Mouse (Mus musculus) intestine, embryonic 14.5 days (tissue): Measurements from ENCODE around the gene Uimc1. TPM values are rescaled to one million over a fixed set of nuclear protein-coding genes. Genes with fewer than 3 reads are reported as not detected.

ENCODE experiments used
- ATAC-seq: fragments of 200-750 bp; cut with Nextera tagmentation; replicated peaks from 2 replicates; pipeline ENCODE4 v1.8.0; 2017; ENCODE audit warnings: low read depth, moderate number of reproducible peaks, moderate TSS enrichment, moderate library complexity; ENCODE audit not compliant: low FRiP score, low TSS enrichment
- DNase-seq: peaks from one replicate; pipeline ENCODE4 v3.0.0-alpha.2; 2018; ENCODE audit warnings: low spot score
- H3K27ac ChIP-seq: fragments of 300-500 bp; sonication (generic); 2 replicates; pipeline ENCODE4 v1.5.1; 2014; ENCODE audit warnings: low read depth, mild to moderate bottlenecking, control low read depth
- H3K27me3 ChIP-seq: fragments of 300-500 bp; sonication (generic); replicated peaks from 2 replicates; pipeline ENCODE4 v1.6.1; 2014; ENCODE audit warnings: low read length, control low read depth; ENCODE audit not compliant: control insufficient read depth, insufficient read depth
- H3K36me3 ChIP-seq: fragments of 300-500 bp; sonication (generic); 2 replicates; pipeline ENCODE4 v1.6.1; 2014; ENCODE audit warnings: low read length, control low read depth; ENCODE audit not compliant: control insufficient read depth, insufficient read depth
- H3K4me1 ChIP-seq: fragments of 300-500 bp; sonication (generic); replicated peaks from 2 replicates; pipeline ENCODE4 v1.6.1; 2014; ENCODE audit warnings: low read length, control low read depth, mixed read lengths; ENCODE audit not compliant: control insufficient read depth, insufficient read depth
- H3K4me2 ChIP-seq: fragments of 300-500 bp; sonication (generic); 2 replicates; pipeline ENCODE4 v1.6.1; 2014; ENCODE audit warnings: low read length
- H3K4me3 ChIP-seq: fragments of 300-500 bp; sonication (generic); 2 replicates; pipeline ENCODE4 v1.5.1; 2014; ENCODE audit warnings: low read depth, low read length, control low read depth, mixed read lengths
- H3K9ac ChIP-seq: fragments of 300-500 bp; sonication (generic); 2 replicates; pipeline ENCODE4 v1.6.1; 2014; ENCODE audit warnings: mild to moderate bottlenecking, low read length
- H3K9me3 ChIP-seq: fragments of 300-500 bp; sonication (generic); 2 replicates; pipeline ENCODE4 v1.6.1; 2016; ENCODE audit warnings: low read length, control low read depth; ENCODE audit not compliant: control insufficient read depth
- WGBS: fragments of 180-500 bp; shearing (Covaris S2); extraction: QIAGEN DNeasy Blood & Tissue Kit; methylation state at CpG from one replicate; pipeline ENCODE4 v1.1.7; 2014; 5-methylcytosine and 5-hydroxymethylcytosine counted together
- polyA plus RNA-seq: library from polyadenylated mRNA; unstranded; fragments of >200 nt; fragmentation: Nextera tagmentation; extraction: Ambion mirVana; gene quantifications from 2 replicates; pipeline ENCODE4 v1.2.1, GENCODE M21; 2014

Gene Uimc1
- polyA plus RNA-seq, 1 experiment from 2014 or later = 23.8 TPM

DNA sequence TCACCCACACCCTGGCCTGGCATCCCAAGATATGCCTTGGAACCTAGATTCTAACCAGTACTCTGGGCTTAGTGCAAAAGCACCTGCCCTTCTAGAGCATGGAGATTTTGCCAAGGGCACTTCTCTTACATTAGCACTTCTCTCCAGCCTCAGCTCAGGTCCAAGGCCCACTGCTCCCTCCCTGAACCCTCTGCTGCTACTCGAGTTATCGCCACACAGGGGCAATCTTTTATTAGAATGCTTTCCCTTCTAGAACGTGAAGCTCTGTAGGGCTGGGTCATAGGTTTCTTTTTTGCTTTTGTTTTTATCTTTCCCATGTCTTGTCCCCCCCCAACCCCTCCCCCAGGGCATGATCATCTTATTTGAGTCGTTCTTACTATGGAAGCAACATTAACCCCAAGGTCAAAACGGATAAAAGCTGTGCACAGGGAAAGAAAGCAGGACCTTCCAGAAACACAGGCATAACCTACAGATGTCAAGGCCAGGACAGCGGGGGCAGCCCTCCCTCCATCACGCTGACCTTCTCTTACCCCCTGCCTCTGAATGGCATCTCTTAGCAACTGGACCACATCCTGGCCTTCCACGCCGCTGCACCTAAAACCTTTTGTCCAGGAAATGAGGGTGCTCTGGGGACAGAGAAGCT, 86.3 kb downstream of the Uimc1 start:
- Histone ChIP-seq H3K9me3 (no peaks in the 10 kb centered on the region), H3K36me3 (no peaks in the 10 kb centered on the region), H3K4me1 (no peaks in the 10 kb centered on the region), H3K27ac (no peak overlapping the region), H3K4me3 (no peak overlapping the region), H3K4me2 (no peak overlapping the region), H3K9ac (no peak overlapping the region), H3K27me3 (no peaks in the 10 kb centered on the region)
- DNase-seq (no peak), ATAC-seq (no peak)
- 27% methylated on average over 9 of the region's 9 CpGs for WGBS

DNA sequence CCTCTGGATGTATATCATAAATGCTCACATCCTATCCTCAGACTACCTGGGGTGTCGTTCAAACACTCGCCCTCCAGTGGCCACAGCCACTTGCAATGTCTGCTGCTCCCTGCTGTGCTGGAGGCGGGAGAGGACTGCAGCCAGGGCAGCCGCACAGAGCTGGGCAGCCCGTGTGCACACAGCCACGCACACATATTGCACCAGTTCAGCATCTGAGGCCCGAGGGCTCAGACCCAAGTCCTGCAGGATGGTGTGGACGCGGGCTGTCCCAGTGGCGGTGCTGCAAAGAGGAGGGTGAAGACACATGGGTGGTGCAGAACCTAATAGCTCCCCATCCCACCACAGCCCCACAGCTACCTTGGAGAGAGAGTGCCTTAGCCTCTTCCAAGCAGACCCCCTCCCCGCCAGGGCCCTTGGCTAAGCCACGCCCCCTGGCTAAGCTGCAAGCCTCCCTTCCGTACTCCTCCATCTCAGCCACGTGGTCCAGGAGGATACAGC, 88.1 kb downstream of the Uimc1 start:
- WGBS = 3% methylated on average over 14 of the region's 14 CpGs
- DNase-seq (no peak), ATAC-seq (peak; percentile 27; the same call in 1 of the 2 replicates)
- no peaks in the 10 kb centered on the region for H3K4me1 ChIP-seq
- no peaks in the 10 kb centered on the region for H3K36me3 ChIP-seq
- H3K4me2 ChIP-seq = no peak overlapping the region
- no peaks in the 10 kb centered on the region for H3K9me3 ChIP-seq
- no peak overlapping the region for H3K9ac ChIP-seq
- H3K27ac ChIP-seq = no peak overlapping the region
- no peak overlapping the region for H3K4me3 ChIP-seq
- H3K27me3 ChIP-seq = no peaks in the 10 kb centered on the region

DNA sequence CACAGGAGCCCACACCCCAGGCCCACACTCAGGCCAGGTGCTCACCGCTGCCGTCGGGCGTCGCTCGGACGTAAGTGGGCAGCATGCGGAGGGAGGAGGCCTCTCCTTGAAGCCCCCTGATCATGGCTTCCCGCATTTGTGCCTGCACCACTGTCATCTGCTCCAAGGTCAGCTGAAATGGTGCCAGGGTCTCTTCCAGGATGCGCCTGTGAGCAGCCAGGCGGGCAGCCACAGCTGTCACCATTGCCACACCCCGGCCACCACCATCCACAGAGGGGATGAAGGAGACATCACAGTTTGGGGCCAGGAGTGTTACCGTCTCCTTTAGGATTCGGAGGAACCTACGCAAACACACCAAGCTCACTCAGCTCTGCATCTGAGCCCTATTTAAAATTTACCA, 89.0 kb downstream of the Uimc1 start:
- no peaks in the 10 kb centered on the region for H3K9me3 ChIP-seq
- no peak overlapping the region for H3K4me3 ChIP-seq
- 87% methylated on average over 15 of the region's 15 CpGs for WGBS
- H3K36me3 ChIP-seq = no peaks in the 10 kb centered on the region
- no peak overlapping the region for H3K9ac ChIP-seq
- no peaks in the 10 kb centered on the region for H3K4me1 ChIP-seq
- no peak for ATAC-seq
- DNase-seq = no peak
- no peaks in the 10 kb centered on the region for H3K27me3 ChIP-seq
- H3K4me2 ChIP-seq = no peak overlapping the region
- no peak overlapping the region for H3K27ac ChIP-seq

DNA sequence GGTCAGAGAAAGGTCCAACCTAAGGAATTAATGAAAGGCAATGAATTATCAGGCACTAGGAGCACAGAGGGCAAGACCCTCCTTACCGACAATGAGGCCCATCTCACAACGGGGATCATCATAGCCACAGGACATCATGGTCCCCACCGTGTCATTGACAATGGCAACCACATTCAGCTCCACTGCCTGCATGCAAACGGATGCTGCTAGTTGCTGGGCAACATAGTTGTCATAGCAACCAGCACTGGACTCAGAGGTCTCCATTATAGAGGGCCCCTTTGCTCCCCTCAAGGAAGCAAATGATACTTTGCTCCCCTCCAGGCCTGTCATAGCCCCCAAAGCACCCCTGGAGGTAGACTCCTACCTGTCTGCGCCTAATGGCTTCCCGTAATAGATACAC, 91.5 kb downstream of the Uimc1 start:
- H3K4me2 ChIP-seq = no peak overlapping the region
- H3K36me3 ChIP-seq = no peaks in the 10 kb centered on the region
- no peaks in the 10 kb centered on the region for H3K4me1 ChIP-seq
- ATAC-seq (no peak), DNase-seq (no peak)
- no peak overlapping the region for H3K4me3 ChIP-seq
- H3K9me3 ChIP-seq = no peaks in the 10 kb centered on the region
- no peaks in the 10 kb centered on the region for H3K27me3 ChIP-seq
- H3K9ac ChIP-seq = no peak overlapping the region
- 76% methylated on average over 6 of the region's 6 CpGs for WGBS
- H3K27ac ChIP-seq = no peak overlapping the region

DNA sequence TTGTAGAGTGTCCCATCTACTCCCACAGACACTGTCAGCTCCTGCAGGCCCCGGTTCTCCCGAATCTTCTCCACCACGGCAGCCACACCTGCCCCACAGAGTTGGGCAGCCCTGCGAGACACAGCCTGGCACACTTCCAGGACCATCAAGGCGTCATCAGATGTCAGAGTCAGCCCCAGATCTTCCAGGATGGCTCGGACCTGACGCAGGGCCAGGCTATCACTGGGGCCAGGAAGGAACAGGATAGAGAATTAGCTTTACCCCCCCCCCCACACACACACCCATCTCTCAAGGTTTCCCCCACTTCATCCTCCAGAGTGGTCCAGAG, 93.7 kb downstream of the Uimc1 start:
- Histone ChIP-seq H3K4me2 (no peak overlapping the region), H3K4me3 (no peak overlapping the region), H3K9ac (no peak overlapping the region), H3K4me1 (no peaks in the 10 kb centered on the region), H3K27me3 (no peaks in the 10 kb centered on the region), H3K9me3 (no peaks in the 10 kb centered on the region), H3K36me3 (no peaks in the 10 kb centered on the region), H3K27ac (no peak overlapping the region)
- DNase-seq (no peak), ATAC-seq (no peak)
- WGBS = 79% methylated on average over 7 of the region's 7 CpGs

DNA sequence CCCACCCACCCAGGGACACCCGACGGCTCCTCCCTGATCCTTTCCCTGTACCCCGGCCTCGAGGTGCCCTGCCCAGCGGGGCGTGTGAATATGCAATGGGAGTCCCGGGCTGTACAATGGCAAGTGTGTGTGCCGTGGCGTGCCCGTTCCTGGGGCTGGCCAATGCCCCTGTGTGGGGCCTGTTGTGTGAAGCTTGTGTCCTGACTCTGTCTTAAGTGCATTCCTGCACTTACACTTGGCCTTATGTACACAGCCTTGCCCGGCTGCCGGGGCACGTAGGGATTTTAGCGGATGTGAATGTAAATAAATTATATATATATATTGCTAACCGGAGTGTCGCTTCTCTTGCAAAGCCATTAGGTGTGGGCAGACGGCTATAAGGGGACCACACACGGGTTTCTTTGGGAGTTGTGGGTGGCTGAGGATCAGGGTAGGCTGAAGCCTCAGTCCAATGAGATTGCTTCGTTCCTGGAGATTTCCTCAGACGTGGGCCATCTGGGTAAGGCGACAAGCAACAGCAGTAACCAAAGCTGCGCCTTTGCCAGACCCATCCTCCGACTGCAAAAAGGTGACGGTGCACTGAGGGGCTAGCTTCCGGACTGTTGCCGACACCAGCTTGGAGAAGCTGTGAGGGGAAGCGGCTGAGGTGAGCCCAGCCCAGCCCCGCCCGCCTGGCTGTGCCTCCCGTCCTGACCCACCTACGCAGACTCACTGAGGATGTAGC, 94.2 kb downstream of the Uimc1 start:
- Histone ChIP-seq H3K9ac (no peak overlapping the region), H3K4me1 (no peaks in the 10 kb centered on the region), H3K4me3 (no peak overlapping the region), H3K27ac (no peak overlapping the region), H3K27me3 (no peaks in the 10 kb centered on the region), H3K9me3 (no peaks in the 10 kb centered on the region), H3K4me2 (no peak overlapping the region), H3K36me3 (no peaks in the 10 kb centered on the region)
- DNase-seq (no peak), ATAC-seq (no peak)
- WGBS = 44% methylated on average over 31 of the region's 31 CpGs

DNA sequence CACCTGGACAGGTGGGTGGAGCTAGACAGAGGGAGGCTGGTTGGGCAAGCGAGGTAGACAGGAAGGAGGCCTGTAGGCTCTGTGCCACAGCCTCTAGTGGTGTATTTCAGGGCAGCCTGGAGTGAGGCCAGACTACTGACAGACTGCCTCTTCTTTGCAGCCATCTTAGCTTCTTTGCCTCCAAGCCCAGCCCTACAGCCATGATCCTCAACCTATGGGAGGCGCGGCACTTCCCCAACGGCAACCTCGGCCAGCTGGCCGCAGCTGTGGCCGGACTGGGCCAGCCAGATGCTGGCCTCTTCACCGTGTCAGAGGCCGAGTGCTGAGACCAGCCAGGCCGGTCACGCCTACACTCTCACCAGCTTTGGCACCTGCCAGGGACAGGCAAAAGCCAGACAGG, 95.5 kb downstream of the Uimc1 start:
- Histone ChIP-seq H3K9ac (no peak overlapping the region), H3K4me3 (no peak overlapping the region), H3K27me3 (no peaks in the 10 kb centered on the region), H3K9me3 (no peaks in the 10 kb centered on the region), H3K27ac (no peak overlapping the region), H3K36me3 (no peaks in the 10 kb centered on the region), H3K4me1 (no peaks in the 10 kb centered on the region), H3K4me2 (no peak overlapping the region)
- ATAC-seq (0 out of 2 replicates have a peak, but pooled peaks have one; percentile 26), DNase-seq (no peak)
- WGBS = 64% methylated on average over 11 of the region's 11 CpGs

DNA sequence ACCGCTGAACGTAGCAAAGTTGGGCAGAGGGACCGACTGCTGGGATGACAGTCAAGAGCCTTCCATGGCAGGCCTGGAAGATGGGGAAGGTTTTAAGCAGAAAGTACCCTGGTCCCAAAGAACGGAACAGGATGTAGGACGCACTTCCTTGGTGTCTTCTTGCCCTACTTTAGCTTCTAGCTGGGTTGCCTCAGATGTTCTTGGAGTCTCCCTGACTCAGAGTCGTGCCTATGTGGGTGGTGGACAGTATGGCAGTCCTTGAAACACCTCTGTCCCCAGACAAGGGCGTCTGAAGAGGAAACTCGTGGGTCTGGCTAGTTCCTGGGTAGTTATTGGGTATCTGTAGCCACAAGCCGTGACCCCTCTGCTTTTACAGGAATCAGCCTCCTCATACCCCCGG, 98.0 kb downstream of the Uimc1 start:
- Histone ChIP-seq H3K9ac (no peak overlapping the region), H3K27ac (no peak overlapping the region), H3K4me3 (no peak overlapping the region), H3K4me2 (no peak overlapping the region), H3K27me3 (no peaks in the 10 kb centered on the region), H3K4me1 (no peaks in the 10 kb centered on the region), H3K9me3 (no peaks in the 10 kb centered on the region), H3K36me3 (no peaks in the 10 kb centered on the region)
- 78% methylated on average over 10 of the region's 10 CpGs for WGBS
- ATAC-seq (no peak), DNase-seq (no peak)

DNA sequence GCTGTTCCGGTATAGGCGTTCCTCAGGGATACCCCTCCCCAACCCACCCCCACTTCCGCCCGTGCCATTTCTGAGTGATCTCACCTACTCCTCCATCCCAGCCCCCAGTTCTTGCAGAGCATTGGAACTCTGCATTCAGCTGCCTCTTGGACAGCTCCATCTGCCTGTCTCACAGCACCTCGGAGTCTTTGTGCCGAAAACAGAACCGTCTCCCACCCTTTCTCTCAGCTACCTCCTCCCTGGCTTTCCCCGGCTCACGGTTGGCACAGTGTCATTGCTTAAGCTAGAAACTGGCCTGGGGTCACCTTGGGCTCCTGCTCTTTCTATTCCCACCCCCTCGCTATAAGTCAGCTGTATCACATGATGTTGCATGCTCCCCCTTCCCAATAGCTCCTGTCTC, 99.7 kb downstream of the Uimc1 start:
- ATAC-seq = no peak
- H3K36me3 ChIP-seq = no peaks in the 10 kb centered on the region
- 76% methylated on average over 10 of the region's 10 CpGs for WGBS
- H3K4me3 ChIP-seq = no peak overlapping the region
- no peak for DNase-seq
- H3K27ac ChIP-seq = no peak overlapping the region
- H3K9ac ChIP-seq = no peak overlapping the region
- no peak overlapping the region for H3K4me2 ChIP-seq
- H3K4me1 ChIP-seq = no peaks in the 10 kb centered on the region
- H3K9me3 ChIP-seq = no peaks in the 10 kb centered on the region
- H3K27me3 ChIP-seq = no peaks in the 10 kb centered on the region
